Mouse (Mus musculus) kidney, postnatal 4 days (tissue): ENCODE measurements at regions not wholly inside any gene's neighbourhood (a gene's known extent, or its start where the extent isn't known, plus 50 kb on each side); places are given as distances from the start of the nearest gene placed in this dataset.

ENCODE experiments used
- DNase-seq, 2 experiments: peaks; one replicate each; pipeline ENCODE4 v3.0.0; 2021; ENCODE audit warnings: mixed read lengths in 2 of 2

- DNase-seq: peak; percentile 89 to 90
Measured at GRCm38 (mm10) chr10:83819266-83819949, 96.7 kb downstream of the 1500009L16Rik start.

DNA sequence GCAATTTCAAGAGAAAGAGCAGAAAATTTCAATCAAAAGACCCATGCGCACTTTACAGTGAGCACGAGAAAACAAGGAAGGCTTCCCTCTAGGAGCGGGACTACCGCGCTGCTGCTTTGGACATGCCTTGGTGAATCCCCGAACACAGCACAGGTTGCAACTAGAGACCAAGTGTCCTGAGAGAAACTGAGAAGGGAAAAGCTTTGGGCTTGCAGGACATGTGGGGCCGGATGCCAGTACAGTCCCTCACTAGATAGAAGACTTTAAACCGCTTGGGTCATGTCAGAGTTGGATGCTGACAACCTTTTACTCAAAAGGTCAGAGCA lies 97.2 kb downstream of the 1500009L16Rik start:
- DNase-seq: no peak

DNA sequence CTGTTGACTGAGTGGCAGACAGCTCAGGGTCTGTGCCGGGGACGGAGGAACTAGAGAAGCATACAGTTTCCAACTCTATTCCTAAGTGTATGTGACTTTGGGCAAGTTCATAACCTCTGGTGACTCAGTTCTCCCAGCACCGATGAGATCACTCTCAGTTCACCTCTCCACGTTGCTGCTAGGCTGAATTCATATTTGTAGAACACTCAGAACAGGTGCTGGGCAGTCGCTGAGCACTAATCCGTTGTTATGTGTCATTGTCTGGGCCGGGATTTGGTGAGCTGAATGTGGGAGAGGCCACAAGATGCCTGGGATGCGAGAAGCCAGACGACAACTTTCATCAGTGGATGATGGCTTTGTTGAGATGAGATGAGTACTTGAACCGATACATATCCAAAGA lies 98.4 kb downstream of the 1500009L16Rik start:
- no peak for DNase-seq

DNA sequence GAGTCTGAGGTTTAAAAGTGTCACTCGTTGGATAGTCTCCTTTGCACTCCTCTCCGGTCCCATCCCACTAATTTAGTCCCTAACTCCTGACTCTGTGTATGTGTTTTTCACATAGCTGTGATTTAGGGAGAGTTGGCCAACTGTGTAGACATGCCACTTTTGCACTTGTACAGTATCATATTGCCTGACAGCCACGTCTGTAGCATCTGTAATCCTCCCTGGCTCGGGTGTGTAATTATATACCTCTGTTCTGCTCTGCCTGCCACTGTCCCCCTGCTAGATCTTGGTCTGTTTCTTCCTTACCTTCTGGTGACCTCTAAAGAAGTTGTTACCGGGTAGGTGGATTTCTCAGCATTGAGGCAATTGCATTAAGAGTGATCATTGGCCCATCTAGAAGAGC lies 103.4 kb downstream of the 1500009L16Rik start:
- DNase-seq: no peak

DNA sequence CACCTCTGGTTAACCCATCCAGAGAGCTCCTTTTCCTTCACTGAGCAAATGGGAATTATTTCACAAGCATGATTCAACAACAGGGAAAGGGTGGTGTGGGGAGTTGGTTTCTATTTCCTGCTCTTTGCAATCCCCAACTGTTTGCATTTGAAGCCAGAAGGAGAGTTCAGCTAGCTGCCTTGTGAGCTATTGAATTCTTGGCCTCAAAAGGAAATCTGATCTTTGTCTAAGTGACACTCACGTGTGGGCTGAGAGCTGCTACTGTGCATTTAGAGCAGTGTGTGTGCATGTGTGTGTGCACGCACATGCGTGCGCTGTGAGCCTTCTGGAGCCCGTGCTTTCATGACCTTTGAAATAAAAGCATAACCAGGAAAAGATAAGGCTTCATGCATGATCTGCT lies 113.7 kb downstream of the 1500009L16Rik start:
- peak; percentile 20 to 52 for DNase-seq

GRCm38 (mm10) chr10:83840226-83840625 lies 117.6 kb downstream of the 1500009L16Rik start:
- DNase-seq: no peak

- peak; percentile 30 to 41 for DNase-seq
Measured at GRCm38 (mm10) chr10:83850881-83851280, 128.2 kb downstream of the 1500009L16Rik start.

DNA sequence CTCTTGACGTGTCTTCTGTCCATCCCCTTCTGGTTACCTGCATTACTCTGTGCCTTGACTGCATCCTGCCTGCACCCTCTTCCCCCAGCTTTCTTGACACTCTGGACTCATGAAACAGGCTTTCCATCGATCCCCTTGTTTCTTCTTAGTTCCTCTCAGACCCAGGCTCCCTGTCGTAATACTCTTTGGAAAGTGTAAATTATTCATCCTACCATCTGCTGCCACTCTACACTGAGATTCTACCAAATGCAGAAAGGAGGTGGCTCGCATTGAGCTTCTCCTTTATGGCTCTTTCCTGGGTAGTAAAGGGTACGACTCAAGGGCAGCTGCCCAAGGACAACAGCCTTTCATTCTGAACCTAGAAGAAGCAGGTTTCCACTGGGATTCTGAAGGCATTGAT lies 129.5 kb downstream of the 1500009L16Rik start:
- no peak for DNase-seq

- DNase-seq: no peak
Measured at GRCm38 (mm10) chr10:83852806-83853205, 130.1 kb downstream of the 1500009L16Rik start.

DNA sequence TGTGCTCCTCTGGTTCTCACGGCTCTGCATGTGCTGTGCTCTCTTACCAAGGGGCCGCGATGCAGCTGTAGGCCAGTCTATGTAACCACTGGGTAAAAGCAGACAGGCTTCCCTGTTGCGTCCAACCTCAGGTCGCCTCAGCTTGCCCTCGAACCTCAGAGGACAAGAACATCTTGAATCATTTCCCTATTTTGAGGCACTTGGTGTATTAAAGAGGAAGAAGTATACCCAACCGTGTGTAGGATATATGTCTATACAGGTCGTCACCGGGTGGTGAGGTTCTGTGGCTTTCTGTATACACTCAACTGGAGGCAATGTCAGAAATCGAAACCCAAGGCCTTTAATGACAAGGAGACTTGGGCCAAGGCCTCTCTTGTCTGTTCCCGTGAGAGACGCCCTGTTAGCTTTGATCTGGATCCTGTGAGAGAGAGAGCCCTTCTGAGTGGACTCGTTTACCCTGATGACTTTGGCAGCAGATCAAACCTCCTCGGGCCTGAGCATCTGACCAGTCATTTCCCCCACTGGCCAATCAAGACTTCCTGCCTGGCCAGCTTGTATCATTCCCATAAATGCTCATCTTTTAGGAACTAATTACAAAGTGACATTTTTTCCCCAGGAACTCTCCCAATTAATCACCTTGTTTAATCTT lies 135.3 kb downstream of the 1500009L16Rik start:
- peak in 1 of 2 experiments; percentile 43 for DNase-seq

GRCm38 (mm10) chr10:83858689-83859088 lies 136.0 kb downstream of the 1500009L16Rik start:
- DNase-seq: no peak

- DNase-seq: no peak
Measured at GRCm38 (mm10) chr10:83859633-83860032, 137.0 kb downstream of the 1500009L16Rik start.

GRCm38 (mm10) chr10:83861574-83862190 lies 139.0 kb downstream of the 1500009L16Rik start:
- no peak for DNase-seq

- no peak for DNase-seq
Measured at GRCm38 (mm10) chr10:83864591-83864990, 141.9 kb downstream of the 1500009L16Rik start.

DNA sequence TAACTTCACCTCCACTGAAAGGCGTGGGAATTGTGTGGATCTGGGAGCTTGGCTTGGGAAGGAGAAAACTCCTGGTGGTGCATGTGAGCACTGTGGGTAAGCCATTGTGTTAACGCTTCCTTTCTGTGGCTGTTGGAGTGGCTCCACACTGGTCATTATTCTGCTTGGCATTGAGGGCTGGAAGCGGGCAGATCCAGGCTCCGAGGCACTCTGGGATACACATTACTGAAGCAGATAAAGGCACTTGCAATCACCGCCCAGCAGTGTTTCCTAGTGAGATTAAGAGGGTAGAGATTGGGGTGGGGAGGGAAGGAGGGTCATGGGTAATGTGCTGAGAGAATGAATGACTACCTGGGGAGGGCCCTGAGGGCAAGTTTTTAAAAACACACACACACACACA lies 143.3 kb downstream of the 1500009L16Rik start:
- no peak for DNase-seq

GRCm38 (mm10) chr10:83871736-83872400 lies 149.2 kb downstream of the 1500009L16Rik start:
- peak; percentile 26 to 51 for DNase-seq

DNA sequence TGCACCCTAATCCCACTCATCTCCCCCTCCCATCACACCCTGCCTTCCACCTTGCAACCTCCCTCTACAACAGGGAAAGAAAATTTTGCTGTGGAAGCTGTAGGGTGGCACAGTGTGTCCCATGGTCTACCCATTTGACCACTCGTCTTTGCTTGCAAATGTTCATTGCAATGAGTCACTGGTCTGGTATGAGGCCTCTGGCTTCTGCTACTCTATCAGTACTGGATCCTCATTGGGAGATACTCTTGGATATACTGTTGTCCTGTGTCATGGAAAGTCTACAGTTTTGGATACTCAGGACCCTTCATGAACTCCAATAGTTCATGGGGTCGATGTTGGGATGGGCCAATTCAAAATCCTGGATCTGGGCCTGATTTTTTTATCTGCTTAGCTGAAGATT lies 156.1 kb downstream of the 1500009L16Rik start:
- DNase-seq: no peak

GRCm38 (mm10) chr10:83882119-83882890 lies 159.6 kb downstream of the 1500009L16Rik start:
- DNase-seq: peak in 1 of 2 experiments; percentile 33

DNA sequence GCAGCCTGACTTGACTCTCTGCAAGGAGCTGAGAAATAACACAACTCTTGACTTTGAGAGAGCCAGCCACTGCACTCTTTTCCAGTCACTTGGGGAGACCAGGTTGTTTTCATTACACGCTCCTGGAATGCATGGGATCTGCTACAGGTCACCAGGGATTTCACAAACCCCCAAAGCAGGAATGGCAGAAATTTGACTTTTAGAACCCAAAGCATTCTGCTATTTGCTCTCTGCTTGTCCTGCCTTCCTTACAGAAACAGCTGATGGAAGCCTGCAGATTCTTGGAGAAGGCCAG lies 160.2 kb downstream of the 1500009L16Rik start:
- no peak for DNase-seq

DNA sequence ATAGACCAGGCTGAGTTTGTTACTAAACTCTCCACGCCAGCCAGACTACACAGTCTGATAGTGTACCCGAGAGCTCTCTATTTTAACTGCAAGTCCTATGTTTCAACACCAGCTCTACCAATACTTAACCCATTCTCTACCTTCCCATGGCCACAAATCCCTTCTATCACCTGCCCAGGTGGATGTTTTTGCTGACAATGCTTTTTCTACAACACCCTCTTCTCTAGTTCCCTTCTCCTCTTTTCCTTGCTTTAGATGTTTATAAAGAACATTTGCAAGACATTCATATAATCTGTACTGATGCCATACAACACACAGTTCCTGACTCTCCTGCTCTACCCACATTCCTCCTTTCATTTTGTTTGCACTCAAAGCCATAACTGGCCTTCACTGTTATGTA lies 161.9 kb downstream of the 1500009L16Rik start:
- no peak for DNase-seq

DNA sequence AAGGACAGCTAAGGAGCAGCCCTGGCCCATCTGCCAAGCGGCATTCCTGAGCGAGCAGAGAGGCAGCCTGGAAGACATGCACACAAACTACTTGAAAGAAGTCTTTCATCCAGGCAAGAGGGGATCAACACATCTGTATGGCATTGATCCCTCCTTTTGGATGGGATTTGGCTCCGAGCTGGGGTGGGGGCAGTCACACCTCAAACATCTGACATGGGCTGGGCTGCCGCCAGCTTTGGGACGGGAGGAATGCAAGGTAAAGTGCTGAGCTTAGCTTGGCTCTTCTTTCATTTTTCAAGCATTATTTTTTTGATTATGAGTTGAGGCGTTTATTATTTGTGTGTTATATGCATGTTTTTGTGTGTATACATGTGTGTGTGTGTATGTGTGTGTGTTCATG lies 165.9 kb downstream of the 1500009L16Rik start:
- DNase-seq: no peak

- peak; percentile 38 to 53 for DNase-seq
Measured at GRCm38 (mm10) chr10:83895741-83896150, 173.1 kb downstream of the 1500009L16Rik start.

DNA sequence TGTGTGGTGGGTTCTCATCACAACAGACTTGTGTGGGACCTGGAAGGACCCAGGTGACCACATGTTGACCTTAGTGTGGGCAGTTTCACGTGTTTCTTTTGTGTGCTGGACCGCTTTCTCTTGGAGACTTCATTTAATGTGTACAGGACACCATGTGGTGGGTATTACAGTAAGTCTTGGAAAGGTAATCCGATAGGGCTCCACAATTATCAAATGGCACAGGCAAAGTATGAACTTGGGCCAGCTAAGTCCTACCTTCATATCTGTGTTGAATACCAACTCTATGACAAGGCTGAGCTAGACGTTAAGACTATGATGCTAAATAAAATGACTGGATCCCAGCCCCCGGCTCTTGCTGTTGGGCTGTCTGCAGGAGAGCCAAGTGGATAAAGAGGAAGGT lies 173.5 kb downstream of the 1500009L16Rik start:
- no peak for DNase-seq
